Mouse (Mus musculus) urinary bladder, postnatal 0 days (tissue): ENCODE data around the gene Polr2g. TPM values are rescaled to one million over a fixed set of nuclear protein-coding genes. Genes with fewer than 3 reads are reported as not detected.

ENCODE experiments used
- polyA plus RNA-seq: library from polyadenylated mRNA; unstranded; fragments of >200 nt; fragmentation: Nextera tagmentation; extraction: Ambion mirVana; gene quantifications from 2 replicates; pipeline ENCODE4 v1.2.1, GENCODE M21; 2015

Gene Polr2g
- 86.5 and 92.5 TPM in 2 replicates for polyA plus RNA-seq

DNA sequence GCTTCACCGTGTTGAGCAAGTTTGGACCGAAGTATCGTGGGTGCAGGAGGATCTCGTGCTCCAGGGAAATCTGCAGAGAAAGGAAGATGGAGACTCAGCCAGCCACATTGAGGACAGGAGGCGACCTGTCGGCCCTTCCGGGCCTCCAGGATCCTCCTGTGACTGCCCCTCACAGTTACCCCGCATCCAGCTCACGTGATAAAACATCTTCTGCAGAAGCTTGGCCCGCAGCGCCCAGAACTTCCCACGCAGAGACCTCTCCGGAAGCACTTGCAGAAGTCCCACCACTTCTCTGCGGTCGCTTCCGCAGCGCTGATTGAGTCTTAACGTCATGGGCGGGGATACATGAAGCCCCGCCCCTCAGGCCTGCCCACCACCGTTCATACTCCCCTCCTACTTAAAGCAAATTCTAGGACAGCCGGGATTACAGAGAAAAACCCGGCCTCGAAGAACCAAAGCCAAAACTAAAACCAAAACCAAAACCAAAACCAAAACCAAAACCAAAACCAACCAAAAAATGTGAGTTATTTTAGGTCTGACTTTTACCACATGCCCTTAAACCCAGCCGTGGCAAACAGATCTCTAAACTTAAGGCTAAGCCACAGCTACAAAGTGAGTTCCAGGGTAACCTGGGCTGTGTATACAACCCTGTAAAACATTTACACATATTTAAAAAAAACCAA is at the start of gene Polr2g:
Gene Polr2g, minus strand, starts transcription at position 314 of the 683 bp plus-strand sequence.

DNA sequence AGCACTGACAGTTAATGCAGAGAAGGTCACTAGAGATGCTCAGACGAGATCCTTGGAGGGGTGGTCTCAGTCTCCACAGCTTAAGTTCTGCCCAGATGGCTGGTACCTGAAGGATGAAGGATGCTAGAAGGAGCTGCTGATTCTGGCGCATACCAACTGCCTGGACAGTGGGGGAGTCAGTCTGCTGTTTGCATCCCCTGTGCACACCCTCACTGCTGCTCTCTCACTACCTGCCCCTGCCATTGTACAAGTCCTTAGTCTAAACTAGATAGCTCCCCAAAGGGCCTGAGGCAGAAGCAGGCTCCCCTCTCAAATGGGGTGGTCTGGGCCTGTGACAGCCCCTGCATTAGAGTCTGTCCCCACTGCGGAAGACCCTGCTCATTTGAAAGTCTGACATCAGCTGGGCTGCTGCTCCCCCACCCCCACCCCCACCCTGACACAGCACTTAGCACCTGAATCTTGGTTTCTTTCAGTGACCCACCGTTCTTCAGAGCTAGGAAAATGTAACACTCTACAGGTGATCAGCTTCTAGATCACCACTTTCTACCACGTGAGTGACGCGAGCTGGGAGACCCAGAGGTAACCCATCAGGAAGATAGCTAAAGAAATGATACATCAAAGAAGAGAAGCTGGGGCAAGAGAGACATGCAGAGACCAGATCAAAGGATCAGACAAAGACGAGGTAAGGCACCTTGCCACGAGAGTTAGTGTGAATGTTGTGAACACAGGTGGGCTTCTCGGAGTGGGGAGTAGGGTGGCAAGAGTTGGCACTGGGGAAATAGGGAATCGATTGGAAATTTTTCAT is 40.9 kb upstream of the Polr2g start, which contains the start of gene Gng3:
Gene Gng3, minus strand, starts transcription at position 92 of the 805 bp plus-strand sequence.

DNA sequence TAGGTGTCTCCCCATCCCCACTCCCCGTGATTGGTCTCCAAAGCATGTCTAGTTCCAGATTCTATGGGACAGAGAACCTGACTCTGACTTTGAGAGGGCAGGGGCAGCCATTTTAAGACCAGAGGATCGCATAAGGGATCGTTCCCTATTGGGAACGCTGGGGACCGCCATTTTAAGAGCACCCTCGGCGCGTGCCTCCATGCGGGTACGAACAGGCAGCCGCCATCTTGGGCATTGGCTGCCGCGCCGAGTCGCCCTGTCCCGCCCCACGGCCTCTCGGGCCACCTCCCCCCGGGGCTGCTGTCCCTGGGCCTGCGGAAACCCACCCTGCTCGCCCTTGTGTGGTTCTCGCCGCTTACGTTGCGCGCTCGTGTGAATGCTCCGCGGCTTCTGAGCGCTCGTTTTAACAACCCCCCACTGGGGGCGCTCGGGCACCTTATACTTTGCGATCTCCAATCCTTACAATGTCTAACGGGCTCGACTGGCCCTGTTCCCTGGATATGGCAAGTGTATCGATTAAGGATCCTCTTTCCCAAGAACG is 38.9 kb upstream of the Polr2g start, which contains the start of gene Bscl2:
Gene Bscl2, plus strand, starts transcription at position 217 of the 541 bp plus-strand sequence.

DNA sequence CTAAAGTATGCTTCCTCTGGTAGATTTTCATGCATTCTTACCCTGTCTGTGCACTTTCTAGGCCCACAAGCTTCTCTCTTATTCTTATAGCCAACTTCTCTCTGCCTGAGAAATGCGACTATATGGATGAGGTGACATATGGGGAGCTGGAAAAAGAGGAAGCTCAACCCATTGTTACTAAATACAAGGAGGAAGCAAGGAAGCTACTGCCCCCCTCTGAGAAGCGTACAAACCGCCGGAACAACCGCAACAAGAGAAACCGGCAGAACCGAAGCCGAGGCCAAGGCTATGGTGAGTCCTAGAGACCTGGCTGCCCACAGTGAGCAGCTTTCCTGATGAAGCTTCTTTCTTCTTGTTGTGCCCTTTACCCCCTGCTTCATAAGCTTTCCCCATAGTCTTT is 31.3 kb upstream of the Polr2g start, which contains the start of gene AC129217.1:
Gene AC129217.1, plus strand, starts transcription at position 114 of the 400 bp plus-strand sequence.

DNA sequence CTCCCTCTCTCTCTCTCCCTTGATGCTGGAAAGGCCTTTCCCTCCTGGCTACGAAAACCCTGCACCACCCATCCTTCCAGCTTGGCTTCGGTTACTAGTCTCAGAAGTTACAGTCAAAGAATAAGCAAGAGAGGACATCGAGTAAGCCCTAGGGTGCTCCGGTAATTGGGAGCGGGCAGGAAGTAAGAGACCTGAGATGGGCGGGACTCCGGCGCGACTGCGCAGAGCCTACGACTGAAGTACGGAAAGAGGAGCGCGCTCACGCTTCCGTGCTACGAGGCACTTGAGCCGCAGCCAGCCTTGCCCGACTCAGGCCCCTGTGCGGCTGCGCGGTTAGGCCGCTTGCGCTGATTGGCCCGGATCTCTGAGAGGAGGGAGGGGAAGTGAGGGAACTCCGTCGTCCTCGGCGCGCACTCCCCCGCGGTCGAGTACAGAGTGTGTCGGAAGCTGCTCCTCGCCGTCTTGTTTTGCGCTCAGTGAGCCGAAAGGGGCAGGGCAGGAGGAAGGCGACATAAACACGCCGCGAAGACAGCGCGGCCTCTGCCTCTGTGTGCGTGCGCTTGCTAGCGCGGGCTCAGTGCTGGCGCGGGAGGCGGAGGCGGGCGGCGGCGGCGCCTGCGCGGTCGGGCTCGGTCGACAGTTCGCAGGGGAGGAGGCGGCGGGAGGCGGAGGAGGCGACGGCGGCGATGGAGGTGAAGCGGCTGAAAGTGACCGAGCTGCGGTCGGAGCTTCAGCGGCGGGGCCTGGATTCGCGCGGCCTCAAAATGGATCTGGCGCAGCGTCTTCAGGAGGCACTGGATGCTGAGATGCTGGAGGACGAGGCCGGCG is 21.4 kb upstream of the Polr2g start, which contains the start of gene Hnrnpul2:
Gene Hnrnpul2, plus strand, starts transcription at position 415 of the 828 bp plus-strand sequence.

DNA sequence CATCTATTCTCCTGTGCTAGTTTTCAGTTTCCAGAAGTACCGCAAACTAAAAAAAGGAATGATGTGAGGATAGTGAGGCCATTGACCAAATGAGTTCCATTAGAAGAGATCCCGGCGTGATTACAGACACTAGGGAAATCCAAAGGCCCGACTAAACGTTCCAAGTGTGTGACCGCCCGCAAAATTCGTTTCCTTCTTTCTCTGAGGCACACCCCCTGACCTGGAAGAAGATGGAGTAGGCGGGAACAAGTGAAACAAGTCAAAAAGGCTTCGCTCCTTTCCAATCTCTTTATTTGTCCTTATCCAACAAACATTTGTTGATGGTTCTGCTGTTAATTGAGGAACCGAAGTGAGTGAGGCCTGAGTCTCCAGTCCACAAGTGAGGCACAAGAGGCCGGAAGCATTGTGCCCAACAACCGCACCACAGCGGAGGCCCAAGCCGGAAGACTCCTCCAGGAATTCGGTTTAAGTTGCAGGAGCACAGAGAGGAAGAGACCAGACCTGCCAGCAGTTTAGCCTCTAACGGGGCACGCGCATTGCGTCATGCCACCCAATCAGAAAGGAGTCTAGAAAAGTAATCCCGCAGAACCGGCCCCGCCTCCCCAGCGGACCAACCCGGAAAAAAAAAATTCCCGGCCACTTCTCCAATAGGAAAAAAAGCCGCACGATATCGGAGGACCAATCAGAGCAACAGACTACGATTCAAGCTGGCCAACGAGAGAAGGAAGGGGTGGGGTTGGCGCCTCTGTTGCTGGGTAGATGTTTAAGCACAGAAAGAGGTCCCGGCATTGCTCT is 20.6 kb upstream of the Polr2g start, which contains the start of gene Ttc9c:
Gene Ttc9c, minus strand, starts transcription at position 533 of the 795 bp plus-strand sequence.

DNA sequence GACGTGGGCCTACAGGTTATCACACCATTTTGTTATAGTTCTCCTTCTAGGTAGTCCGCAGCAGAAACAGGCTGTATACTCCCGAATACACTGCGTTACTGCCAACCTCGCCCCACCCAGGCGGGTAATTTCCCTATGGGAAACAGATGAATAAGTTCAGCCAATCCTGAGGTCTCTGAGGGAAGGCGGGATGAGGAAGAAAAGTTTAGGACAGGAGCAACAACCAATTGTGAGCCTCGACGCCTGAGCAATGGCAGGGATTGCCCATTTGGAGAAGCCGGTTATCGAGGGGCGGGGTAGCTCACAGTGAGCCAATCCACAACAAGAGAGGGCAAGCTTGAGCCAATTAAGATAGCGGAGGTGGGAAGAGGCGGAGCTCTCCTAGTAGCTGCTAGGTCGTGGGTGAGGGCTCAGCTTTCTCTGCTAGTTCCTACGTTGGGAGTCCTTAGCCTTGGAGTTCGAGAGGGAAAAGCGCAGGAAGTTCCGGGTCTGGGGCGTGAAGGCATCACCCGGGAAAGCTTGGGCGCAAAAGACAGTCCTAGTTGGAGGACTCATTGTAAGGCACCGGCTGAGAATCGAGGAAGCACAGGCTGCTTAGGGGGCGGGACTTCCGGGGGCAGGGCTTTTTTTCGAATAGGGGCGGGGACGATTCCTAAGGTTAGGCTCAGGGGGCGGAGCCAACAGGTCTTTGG is 3.9 kb upstream of the Polr2g start, which contains the start of gene Zbtb3:
Gene Zbtb3, plus strand, starts transcription at position 426 of the 692 bp plus-strand sequence.

DNA sequence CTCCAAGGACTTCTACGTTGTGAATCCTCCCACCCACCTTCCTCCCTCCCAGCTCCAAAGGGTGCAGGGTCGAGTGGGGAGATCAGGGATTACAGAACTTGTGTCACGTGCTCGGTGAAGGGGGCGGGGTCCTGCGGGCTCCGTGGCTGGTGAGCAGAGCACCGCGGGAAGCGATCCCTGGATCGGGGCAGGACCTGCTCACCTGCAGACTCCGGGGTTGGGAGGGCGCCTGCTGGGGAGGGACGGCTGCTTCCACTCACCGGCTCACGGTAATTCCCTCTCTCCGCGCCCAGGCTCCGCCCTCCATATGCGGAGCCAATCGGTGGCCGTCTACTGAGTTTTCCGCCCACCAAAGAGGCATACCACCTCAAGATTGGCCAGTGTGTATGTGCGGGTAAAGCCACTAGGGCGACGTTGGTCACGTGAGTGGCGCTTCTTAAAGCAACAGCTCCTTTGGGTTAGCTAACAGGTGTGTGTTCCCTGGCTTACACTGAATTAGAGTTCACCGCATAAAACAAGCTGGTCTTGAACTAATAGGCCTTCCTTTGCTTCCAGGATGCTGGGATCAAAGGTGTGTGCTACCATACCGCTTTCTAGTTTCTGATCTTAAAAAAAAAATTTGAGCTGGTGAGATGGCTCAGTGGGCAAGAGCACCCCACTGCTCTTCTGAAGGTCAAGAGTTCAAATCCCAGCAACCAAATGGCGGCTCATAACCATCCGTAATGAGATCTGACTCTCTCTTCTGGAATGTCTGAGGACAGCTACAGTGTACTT is 12.2 kb downstream of the Polr2g start, which contains the start of gene Taf6l:
Gene Taf6l, minus strand, starts transcription at position 410 of the 774 bp plus-strand sequence.

DNA sequence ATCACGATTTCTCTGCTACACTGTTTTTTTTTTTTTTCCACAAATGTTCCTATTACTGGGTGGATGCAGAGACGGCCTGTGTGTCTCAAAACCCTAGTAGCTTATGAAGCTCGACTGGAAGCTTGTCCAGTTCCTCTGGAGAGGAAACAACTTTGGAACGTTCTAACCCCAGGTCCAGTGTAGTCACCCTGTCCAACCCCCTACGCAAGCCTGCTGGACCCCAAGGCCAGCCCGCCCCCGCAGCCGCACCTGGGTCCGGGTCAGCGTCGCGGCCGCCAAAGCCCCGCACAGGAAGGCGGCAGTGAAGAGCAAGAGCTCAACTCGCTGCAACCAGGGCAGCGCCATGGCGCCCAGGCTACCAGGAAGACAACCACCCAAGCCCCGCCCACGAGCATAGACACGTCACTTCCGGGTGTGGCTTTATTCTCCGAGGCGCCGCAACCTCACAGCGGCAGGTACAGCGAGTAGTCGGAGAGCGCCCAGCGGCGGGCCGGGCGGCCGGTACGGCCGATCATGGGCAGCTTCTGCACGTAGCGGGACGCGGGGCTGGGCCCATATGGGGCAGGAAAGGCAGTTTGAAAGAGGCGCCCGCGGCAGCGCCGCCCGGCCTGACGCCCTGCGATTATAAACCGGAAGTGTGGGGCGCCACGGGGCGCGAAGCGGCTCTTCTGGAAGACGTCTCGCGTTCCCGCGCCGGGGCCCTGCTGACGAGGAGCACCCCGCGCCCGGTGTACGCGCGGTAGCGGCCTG is 24.1 kb downstream of the Polr2g start, which contains the start of gene Tmem179b:
Gene Tmem179b, minus strand, starts transcription at position 382 of the 750 bp plus-strand sequence.

DNA sequence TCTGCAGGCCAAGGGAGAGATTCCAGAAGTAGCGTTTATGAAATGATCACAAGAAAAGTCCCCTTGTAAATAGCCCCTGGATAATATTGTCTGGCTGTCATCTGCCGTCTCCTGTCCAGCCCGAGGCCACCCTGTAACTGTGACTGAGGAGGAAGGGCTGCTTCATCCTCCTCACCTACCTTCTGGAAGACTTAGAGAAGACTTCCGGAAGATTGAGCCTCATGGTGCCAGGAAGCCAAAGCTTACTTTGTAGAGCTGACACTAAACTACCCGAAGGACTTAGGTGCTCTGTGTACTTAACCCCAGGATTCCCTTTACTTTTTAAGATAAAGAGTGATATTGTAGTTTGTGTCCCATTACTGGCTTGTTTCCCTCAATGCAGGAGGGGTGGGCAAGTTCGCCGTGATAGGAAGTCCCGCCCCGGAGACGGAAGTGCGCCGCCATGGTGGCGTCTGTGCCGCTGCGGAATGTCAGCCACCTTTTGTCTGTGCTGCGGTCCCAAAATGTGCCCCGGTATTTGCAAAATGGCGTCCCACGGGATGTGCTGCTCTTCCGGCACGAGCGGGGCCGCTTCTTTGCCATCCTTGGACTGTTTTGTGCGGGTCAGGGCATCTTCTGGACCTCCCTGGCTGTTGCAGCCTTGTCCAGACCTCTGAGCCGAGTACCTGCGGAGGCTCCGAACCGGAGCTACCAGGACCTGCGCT is 27.7 kb downstream of the Polr2g start, which contains the start of gene Tmem223:
Gene Tmem223, plus strand, starts transcription at position 430 of the 704 bp plus-strand sequence.

DNA sequence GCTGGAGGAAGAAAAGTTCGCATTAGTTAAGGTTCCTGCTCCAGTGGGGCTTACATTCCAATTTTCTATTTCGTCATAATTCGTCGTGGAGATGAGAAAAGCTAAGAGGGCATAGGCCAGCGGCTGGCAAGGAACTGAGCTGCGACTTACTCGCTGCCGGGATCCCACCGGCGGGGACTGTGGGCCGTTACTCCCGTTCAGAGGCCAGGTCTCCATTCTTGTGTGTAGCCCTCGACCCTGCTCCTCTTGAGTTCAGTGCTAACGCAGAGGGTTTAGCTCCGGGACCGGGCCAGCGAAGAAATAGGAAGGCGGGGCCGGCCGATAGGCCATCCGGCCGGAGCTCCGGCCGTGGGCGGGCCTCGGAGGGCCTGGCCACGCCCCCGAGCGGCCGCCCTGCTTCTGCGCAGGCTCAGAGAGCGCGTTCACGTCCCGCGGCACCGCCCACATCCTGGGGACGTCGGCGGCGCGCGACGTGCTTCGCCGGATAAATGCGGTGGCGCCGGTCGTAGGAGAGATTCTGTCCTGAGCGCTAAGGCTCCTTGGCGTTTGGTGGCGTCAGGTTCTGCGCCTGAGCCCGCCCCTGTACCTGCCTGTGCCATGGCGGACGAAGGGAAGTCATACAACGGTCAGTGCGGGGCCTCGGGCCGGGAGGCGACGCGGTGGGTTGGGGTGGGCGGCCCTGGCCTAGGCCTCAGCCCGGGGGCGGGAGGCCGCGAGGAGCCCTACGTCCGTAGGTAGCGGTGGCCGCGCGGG is 41.6 kb downstream of the Polr2g start, which contains the start of gene Nxf1:
Gene Nxf1, plus strand, starts transcription at position 439 of the 753 bp plus-strand sequence.

Other genes starting within 250 kb of the Polr2g start
- not detected in 2 replicates for gene Slc22a8, start 207.3 kb downstream of the Polr2g start, polyA plus RNA-seq
- gene Slc22a6, start 180.5 kb downstream of the Polr2g start, polyA plus RNA-seq: not detected in 2 replicates
- gene Chrm1, start 134.8 kb downstream of the Polr2g start, polyA plus RNA-seq: 0.02 and 0.11 TPM in 2 replicates
- gene Slc3a2, start 75.2 kb downstream of the Polr2g start, polyA plus RNA-seq: 91.8 and 105 TPM in 2 replicates
- gene Wdr74, start 62.8 kb downstream of the Polr2g start, polyA plus RNA-seq: 53.3 and 53.8 TPM in 2 replicates
- 0.46 and 1.1 TPM in 2 replicates for gene 1700092M07Rik, start 57.9 kb downstream of the Polr2g start, polyA plus RNA-seq
- gene Stx5a, start 57.2 kb downstream of the Polr2g start, polyA plus RNA-seq: 78.0 and 83.1 TPM in 2 replicates
- gene Nxf1, start 41.5 kb downstream of the Polr2g start, polyA plus RNA-seq: 59.7 and 64.4 TPM in 2 replicates
- gene Tmem223, start 27.6 kb downstream of the Polr2g start, polyA plus RNA-seq: 119 and 130 TPM in 2 replicates
- gene Tmem179b, start 24.1 kb downstream of the Polr2g start, polyA plus RNA-seq: 60.2 and 82.2 TPM in 2 replicates
- 10.3 and 11.8 TPM in 2 replicates for gene Taf6l, start 12.2 kb downstream of the Polr2g start, polyA plus RNA-seq
- gene Zbtb3, start 4.0 kb upstream of the Polr2g start, polyA plus RNA-seq: 2.0 and 2.7 TPM in 2 replicates
- gene Ttc9c, start 20.8 kb upstream of the Polr2g start, polyA plus RNA-seq: 22.0 and 26.5 TPM in 2 replicates
- gene Hnrnpul2, start 21.4 kb upstream of the Polr2g start, polyA plus RNA-seq: 3.1 and 3.3 TPM in 2 replicates
- not detected in 2 replicates for gene AC129217.1, start 31.2 kb upstream of the Polr2g start, polyA plus RNA-seq
- gene Bscl2, start 38.9 kb upstream of the Polr2g start, polyA plus RNA-seq: 45.3 and 49.0 TPM in 2 replicates
- 0.31 and 0.96 TPM in 2 replicates for gene Gng3, start 40.6 kb upstream of the Polr2g start, polyA plus RNA-seq
- gene Lrrn4cl, start 52.2 kb upstream of the Polr2g start, polyA plus RNA-seq: 9.4 and 10.6 TPM in 2 replicates
- 166 and 171 TPM in 2 replicates for gene Ubxn1, start 72.9 kb upstream of the Polr2g start, polyA plus RNA-seq
- gene Uqcc3, start 82.3 kb upstream of the Polr2g start, polyA plus RNA-seq: 49.7 and 50.5 TPM in 2 replicates
- gene Lbhd1, start 85.2 kb upstream of the Polr2g start, polyA plus RNA-seq: 34.0 and 39.1 TPM in 2 replicates
- not detected in 2 replicates for gene Gm49403, start 85.4 kb upstream of the Polr2g start, polyA plus RNA-seq
- 43.6 and 48.9 TPM in 2 replicates for gene 1810009A15Rik, start 90.3 kb upstream of the Polr2g start, polyA plus RNA-seq
- gene Gm49416, start 90.3 kb upstream of the Polr2g start, polyA plus RNA-seq: not detected in 2 replicates
- 17.3 and 17.5 TPM in 2 replicates for gene Ints5, start 94.4 kb upstream of the Polr2g start, polyA plus RNA-seq
- gene Ganab, start 99.5 kb upstream of the Polr2g start, polyA plus RNA-seq: 33.1 and 33.2 TPM in 2 replicates
- 24.3 and 24.5 TPM in 2 replicates for gene B3gat3, start 121.8 kb upstream of the Polr2g start, polyA plus RNA-seq
- 3.6 and 4.3 TPM in 2 replicates for gene Rom1, start 130.8 kb upstream of the Polr2g start, polyA plus RNA-seq
- gene Eml3, start 131.0 kb upstream of the Polr2g start, polyA plus RNA-seq: 22.1 and 22.6 TPM in 2 replicates
- 63.5 and 67.4 TPM in 2 replicates for gene Mta2, start 143.3 kb upstream of the Polr2g start, polyA plus RNA-seq
- 13.0 and 13.9 TPM in 2 replicates for gene Tut1, start 155.3 kb upstream of the Polr2g start, polyA plus RNA-seq
- gene Eef1g, start 168.5 kb upstream of the Polr2g start, polyA plus RNA-seq: 257 TPM in 2 replicates
- 99.1 and 107 TPM in 2 replicates for gene Ahnak, start 190.7 kb upstream of the Polr2g start, polyA plus RNA-seq